Mouse (Mus musculus): ENCODE measurements at regions not wholly inside any gene's neighbourhood (a gene's known extent, or its start where the extent isn't known, plus 50 kb on each side); places are given as distances from the start of the nearest gene placed in this dataset.

- no peak for DNase-seq (ENCODE audit: low spot score)
These were observed 381.3 kb upstream of the Rasgrp1 start for GRCm38 (mm10) chr2:117724066-117724465.

DNA sequence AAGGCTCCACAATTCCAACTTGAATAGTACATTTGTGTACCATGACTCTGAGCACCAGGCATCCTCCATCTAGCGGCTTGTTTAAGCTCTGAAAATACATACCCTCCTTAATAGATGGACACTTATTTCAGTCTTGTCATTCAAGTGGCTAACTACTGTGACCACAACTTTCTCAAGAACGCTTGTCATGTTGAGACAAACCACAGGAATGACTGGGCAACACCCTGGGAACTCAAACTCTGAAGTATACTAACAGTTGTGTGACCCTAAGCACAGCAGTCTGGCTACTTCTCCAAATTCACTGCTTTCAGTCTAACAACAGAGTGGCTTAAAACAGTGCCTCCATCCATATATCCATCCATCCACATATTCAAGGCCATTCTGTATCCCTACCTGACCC, 380.4 kb upstream of the Thbs1 start:
- DNase-seq (ENCODE audit: low spot score), result no peak

- DNase-seq (ENCODE audit: low spot score), result no peak
These were observed 369.3 kb upstream of the Thbs1 start for GRCm38 (mm10) chr2:117742413-117742812.

GRCm38 (mm10) chr2:117743901-117744300, 367.8 kb upstream of the Thbs1 start:
- DNase-seq (ENCODE audit: low spot score), result no peak

DNA sequence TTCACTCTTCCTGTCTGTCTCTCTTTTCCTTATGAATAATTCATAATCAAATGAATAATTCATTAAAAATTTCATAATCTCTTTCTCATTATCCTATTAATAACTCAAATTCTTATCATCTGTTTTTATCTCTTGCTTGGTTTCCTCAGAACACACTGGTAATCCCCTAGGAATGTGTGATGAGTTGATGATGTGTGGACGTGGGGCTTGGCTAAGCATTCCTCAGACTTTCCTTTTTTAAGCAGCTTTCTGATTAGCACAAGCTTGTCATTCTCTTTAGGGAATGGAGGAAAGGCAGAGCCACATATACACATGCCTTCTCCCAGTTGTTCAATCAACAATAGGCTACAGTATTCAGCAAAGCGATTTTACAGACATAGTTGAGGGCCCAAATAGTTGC, 365.9 kb upstream of the Thbs1 start:
- DNase-seq (ENCODE audit: low spot score), result no peak

DNA sequence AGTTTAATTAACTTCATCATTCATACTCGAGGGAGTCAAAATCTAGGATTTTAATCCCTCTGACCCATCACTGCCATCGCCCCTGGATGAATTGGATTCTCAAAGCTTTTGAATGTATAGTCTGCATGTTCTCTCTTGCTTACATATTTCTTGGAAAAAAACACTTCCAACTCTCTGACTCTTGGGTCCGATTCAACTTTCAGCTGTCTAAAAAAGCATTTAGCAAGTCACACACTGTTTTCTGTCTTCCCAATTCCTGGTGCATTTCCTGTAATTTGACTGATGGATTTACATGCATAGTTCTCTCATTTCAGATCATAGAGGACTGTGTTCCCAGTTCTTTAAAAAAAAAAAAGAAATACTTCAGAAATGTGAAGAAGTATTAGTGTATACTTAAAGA, 364.5 kb upstream of the Thbs1 start:
- DNase-seq (ENCODE audit: low spot score), result no peak

GRCm38 (mm10) chr2:117748892-117749291, 362.8 kb upstream of the Thbs1 start:
- peak; percentile 4 for DNase-seq (ENCODE audit: low spot score)

DNA sequence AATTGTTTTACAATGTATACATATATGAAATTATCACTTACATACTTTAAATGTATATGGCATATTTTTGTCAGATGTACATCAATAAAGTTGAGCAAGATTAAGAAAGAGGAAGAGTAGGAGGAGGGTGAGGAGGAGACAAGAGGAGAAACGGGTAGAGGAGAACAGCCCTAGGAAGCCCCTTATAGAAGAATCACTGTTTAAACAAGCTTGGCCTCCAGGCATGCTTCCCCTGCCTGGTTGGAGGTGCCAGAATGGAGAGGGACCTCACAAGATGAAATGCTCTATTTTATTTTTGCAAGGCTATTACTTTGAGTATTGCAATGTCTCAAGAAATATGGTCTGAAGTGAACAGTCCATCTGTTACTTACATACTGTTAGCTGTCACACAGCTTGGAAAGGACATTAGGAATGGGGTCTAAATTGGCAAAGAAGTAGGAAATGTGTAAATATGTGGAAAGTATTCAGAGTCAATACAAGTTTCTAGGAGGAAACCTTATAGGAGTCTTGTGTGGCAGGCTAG, 352.1 kb upstream of the Thbs1 start:
- no peak for DNase-seq (ENCODE audit: low spot score)

GRCm38 (mm10) chr2:117763631-117764030, 348.0 kb upstream of the Thbs1 start:
- no peak for DNase-seq (ENCODE audit: low spot score)

DNA sequence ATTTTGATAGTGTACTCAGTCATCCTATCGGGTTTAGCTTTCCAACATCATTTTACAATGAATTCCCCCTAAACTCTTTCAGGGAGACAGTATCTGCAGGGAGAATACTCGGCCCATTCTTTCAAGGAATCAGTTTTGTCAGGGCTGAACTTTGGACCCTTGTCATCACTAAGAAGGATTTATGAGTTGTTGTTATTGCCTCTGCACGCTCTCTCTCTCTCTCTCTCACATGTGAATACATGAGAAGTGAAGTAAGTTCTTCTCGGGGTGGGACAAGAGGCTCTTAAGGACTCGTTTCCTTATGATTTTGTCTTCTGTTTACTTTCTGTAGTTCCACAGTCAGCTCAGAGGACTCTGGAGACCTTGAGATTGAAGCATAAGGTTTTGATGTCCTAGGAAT, 346.1 kb upstream of the Thbs1 start:
- no peak for DNase-seq (ENCODE audit: low spot score)

- DNase-seq (ENCODE audit: low spot score), result no peak
These were observed 345.2 kb upstream of the Thbs1 start for GRCm38 (mm10) chr2:117766450-117766849.

DNA sequence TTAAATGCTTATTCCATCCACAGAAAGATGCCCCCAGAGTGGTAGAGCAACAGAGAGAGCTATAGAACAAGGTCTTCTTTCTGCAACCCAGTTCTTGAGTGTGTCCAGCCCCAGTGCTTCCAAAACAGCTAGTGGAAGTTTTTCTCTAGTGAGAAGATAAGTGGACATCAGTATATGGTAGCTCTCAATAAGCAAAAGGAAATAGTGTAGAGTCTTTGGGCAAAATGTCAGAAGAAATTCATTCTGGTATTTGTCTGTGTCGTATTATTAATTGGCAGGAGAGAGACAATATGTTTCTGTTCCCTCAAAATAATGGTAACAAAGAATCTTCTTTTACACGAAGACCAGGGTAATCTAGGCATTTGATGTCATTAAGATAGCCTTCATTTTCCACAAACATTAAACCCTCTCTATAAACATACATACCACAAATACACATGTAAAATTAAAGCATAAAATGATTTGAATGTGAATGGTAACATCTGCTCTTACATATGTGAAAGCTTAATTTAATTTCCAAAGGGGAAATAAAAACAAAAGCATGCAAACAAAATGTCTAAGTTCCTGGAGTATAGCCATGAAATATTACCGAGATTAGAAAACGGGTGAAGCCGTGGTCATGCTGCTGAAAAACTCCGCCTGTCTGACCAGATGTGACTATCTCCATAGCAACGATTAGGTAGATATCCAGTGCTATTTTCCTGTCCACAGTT, 342.1 kb upstream of the Thbs1 start:
- DNase-seq (ENCODE audit: low spot score), result no peak

- no peak for DNase-seq (ENCODE audit: low spot score)
These were observed 341.6 kb upstream of the Thbs1 start for GRCm38 (mm10) chr2:117770115-117770485.

- no peak for DNase-seq (ENCODE audit: low spot score)
These were observed 331.4 kb upstream of the Thbs1 start for GRCm38 (mm10) chr2:117780287-117780686.

DNA sequence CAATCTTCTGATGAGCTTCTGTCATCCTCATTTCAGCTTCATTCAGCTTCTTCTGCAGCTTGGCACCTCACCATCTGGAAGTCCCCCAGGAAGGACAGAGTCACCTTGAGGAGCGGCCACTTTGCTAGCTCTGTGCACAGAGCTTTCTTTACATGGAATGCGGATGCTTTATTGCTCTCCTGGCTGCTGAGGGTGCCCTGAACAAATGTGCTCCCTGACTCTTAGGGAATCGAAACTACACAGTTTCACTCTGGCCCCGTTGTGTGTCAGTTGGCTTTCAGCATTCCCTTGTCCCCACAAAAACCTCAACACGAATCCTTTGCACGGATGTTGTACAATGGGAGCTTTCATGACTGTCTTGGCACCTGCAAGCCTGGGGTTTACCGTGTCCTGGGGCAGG, 330.9 kb upstream of the Thbs1 start:
- DNase-seq (ENCODE audit: low spot score), result no peak

GRCm38 (mm10) chr2:117787321-117787720, 324.4 kb upstream of the Thbs1 start:
- no peak for DNase-seq (ENCODE audit: low spot score)

GRCm38 (mm10) chr2:117794285-117794684, 317.4 kb upstream of the Thbs1 start:
- no peak for DNase-seq (ENCODE audit: low spot score)

DNA sequence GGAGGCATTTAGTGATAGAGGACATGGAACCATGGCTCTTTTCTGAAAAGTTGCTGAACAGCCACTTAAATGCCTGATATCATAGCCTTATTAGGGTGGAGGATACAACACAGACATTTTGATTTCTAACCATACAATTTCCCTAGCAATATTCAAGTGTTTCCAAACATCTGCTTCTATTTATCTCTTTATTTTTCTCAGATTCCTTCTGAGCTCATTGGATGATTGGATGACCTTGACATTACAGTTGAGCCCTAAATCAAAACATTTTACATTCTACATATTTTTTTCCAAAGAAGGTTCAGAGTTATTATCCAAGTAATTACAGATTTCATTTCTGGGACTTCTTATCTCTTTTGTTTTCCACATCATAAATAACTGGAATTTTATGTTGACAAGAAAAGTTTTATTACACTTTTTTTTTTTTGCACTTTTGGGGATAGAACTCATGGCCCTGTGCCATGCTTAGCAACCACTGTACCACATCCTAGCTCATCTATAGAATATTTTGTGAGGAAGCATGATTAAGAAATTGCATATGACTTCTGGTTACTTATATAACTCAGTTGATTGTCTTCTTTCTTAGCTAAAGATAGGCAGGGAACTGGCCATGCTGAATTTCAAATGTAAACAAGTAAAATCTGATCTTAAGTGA, 309.6 kb upstream of the Thbs1 start:
- DNase-seq (ENCODE audit: low spot score), result no peak

GRCm38 (mm10) chr2:117802686-117803085, 309.0 kb upstream of the Thbs1 start:
- DNase-seq (ENCODE audit: low spot score), result no peak

GRCm38 (mm10) chr2:117804686-117805085, 307.0 kb upstream of the Thbs1 start:
- DNase-seq (ENCODE audit: low spot score), result no peak

DNA sequence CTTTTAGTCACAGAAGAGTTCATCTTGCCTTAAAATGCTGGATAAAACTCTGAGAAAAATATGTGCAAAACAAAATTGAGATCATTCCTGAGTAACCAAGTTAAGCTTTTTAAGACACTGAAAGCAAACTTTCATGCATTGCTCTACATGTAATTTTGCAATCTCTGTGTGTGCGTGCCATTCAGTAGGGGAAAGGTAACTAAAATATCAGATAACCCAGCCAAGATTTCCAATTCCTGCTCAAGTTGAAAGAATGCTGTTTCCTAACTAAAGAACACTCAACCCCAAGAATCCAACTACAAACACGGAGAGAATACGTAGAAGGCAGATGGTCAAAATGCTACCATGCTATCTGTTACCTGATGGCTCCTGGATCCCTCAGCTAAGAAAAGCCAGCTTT, 304.6 kb upstream of the Thbs1 start:
- DNase-seq (ENCODE audit: low spot score), result no peak

DNA sequence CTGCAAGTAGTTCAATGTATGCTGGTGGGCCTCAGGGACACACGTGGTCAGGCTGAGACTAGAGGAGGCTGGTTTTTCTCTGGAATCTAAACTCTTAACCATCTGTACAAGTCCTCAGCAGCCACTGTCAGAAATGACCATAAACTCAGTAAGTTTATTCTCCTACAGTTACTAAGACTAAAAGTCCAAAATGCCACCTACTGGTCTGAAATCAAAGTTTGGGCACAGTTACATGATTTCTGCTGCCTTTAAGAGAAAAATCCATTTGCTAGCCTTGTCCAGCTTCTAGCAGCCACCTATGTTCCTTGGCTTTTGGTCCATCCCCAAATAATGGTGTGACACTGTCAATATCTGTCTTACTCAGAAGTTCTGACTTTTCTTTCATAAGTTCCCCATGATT, 300.2 kb upstream of the Thbs1 start:
- DNase-seq (ENCODE audit: low spot score), result no peak

DNA sequence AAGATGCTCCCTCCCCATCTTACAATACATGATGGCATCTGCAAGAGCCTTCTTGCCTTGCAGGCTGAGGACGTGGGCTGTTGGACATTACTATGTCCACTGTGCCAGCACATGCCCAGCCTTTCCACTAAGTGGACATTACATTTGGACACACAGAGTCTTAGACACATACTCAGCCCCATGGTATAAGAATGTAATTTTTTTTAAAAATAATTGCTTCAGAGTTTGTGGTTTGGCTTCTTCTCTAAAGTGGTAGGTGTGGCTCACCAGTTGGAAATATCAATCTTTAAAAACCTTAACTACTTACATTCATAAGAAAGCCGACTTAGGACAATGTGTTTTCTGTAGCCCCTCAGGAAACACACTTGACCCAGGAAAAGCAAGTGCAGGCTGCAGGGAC, 299.7 kb upstream of the Thbs1 start:
- DNase-seq (ENCODE audit: low spot score), result no peak

- DNase-seq (ENCODE audit: low spot score), result no peak
These were observed 291.9 kb upstream of the Thbs1 start for GRCm38 (mm10) chr2:117819701-117820225.
